Mouse (Mus musculus) layer of hippocampus, postnatal 36 days (tissue): ENCODE results near the gene Nipal1. TPM values are rescaled to one million over a fixed set of nuclear protein-coding genes. Genes with fewer than 3 reads are reported as not detected.

Source experiments
- DNase-seq, 2 experiments: peaks; one replicate each; pipeline ENCODE4 v3.0.0; 2022
- total RNA-seq, 2 experiments: library from RNA; stranded (reverse); gene quantifications; 2 replicates each; pipeline ENCODE4 v1.2.3; 2021

The Nipal1 gene
- total RNA-seq, 2 experiments from 2014 or later = not detected

DNA sequence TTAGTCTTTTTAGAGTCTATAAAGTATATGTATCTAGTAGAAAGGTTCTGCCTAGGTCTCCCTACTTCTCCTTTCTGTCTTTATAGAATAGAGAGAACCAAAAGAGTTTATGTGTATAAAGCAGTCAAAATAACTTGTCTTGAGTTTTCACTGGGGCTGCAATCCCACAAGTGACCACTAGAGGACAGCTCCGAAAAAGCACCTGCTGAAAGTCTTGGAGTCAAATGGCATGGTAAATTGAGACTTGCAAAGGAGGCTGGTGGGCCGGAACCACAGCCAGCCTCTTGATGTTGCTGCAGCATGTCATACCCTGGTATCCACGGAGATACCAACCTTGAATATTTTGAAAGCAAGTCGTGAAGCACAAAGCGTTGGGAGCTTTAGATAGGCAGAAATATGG, 17.7 kb downstream of the Nipal1 start:
- peak; percentile 20 to 33 for DNase-seq

DNA sequence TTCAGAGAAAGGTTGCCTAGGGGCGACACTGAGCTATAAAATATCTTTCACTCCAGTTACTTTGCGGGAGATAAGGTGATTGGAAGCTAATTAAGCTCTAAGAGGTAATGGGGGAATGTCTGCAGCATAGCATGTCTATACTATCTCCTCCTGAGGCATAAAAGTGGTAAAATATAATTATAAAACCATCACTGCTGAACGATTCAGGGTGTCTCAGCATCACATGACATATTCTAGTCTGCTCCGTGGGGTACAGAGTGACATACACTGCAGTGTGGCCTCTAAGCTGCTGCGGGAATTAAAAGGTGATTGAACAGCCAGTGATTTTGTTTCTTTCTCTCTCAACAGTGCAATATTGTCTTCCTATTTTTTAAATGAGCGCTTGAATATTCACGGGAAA, 18.8 kb downstream of the Nipal1 start:
- DNase-seq = no peak

DNA sequence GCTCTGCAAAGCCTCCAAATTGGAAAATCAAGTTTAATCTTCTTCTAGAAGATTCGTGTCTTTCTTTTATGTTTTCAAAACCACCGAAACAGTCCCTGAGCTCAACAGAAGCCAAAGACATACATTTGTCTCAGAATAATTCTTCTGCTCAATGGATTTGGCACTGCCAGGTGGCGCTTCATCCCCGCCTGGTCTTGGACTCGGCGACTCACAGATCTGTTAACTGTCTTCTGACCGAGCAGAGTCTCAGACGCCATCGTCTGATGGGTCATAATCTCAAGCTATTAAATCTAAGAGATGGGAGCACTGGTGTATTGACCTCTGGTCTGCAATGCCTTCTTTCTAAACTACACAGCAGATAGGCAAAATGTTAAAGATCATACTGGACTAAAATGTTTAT, 20.8 kb downstream of the Nipal1 start:
- no peak for DNase-seq

DNA sequence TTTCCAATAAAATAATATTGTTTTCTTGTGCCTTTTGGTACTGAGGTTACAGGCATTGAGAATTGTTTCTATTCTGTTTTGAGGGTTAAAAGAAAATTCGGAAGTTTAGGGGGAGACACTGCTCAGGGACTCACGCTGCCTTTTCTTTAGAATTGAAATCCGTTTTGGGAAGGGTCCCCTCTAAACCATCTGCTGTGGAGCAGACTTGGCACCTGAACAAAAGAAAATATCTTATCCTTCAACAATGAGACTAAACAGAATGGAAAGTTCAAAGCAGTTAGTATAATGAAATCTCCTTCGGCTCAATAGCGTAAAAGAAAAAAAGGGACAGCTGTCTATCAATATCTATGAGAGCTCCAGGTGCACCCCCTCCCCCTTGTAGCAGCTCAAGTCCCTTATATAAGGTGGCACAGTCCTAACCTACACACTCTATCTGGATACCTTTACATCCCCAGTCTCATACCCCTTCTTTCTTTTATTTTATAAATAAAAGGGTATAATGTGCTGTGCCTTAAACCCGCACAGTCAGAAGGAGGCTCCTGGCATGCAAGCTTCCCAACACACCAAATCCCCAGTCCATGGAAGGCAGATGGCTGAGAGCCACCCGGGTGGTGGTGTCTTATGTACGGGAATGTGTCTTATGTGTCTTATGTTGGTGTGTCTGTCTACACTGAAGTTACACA, 23.6 kb downstream of the Nipal1 start:
- DNase-seq = no peak

DNA sequence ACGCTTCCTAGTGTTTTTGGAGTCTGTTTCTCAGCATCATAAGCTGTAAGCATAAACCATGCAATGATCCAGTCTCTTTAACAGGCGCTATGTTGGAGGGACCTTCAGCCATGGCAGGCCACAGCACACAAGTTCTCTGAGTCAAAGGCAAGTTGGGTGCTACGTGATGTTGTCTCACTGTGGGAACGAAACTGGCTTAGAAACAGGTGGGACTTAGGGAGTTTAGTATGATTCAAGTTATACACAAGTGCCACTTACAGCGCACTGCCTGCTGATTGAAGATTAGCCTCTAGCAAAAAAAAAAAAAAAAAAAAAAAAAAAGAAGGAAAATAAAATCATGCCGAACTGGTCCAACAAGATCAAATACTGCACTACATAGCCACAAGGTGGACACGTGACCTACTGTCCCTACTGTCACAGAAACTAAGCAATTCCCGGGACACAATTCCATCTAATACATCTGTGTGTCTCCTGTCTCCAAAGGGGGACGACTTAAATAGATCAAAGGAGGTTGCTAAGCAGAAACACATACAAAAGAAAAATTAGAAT, 27.5 kb downstream of the Nipal1 start:
- DNase-seq = no peak

DNA sequence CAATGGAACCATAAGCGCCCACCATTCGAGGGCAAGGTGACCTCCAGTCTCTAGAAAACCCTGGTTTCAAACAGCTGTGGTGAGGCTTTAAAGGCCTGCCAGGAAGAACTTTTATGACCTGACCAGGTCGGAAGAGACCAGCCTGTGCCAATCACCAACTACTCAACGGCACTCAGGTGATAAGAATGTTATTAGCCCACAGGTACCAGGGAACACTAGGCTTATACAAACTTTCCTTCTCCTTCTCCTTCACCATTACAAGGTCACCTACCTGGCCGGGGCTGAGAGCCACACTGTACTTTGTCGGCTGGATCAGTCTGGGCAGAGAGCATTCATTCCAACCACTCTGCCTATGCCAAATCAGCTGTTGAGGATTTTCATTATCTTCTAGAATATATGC, 33.9 kb downstream of the Nipal1 start:
- no peak for DNase-seq

DNA sequence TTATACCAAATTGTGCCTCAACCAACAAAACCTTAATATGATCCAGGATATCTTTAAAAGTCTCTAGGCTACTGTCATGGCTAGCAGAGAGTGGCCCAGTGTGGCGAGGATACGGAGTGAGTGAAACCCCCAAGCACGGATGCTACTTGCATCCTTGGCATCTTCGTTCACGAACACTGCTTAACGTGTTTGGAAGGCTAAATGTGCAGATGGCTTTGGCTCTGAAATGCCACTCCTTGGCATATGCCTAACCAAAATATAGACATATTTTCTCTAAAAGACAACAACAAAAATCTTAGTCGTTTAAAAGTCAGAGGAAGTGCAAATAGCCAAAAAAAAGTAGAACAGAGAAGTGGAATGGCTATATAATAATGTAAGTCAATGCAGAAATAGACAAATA, 42.0 kb downstream of the Nipal1 start:
- no peak for DNase-seq

DNA sequence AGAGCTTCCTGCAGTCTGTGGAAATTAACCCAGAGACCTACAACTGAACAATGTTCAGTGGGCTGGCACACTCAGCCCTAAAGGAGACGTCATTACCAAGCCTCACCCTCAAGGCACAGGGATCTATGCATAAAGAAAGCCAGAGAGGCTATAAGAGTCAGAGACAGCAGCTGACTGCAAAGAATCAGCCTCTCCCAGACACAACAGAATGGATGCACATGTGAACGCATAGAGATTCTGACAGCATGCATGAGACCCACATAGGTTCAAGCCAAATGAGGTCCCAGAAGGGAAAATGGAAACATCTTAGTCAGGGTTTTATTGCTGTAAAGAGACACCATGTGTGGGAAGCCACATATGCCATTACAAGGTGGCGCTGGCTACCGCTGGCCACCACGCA, 42.9 kb downstream of the Nipal1 start:
- DNase-seq = no peak

DNA sequence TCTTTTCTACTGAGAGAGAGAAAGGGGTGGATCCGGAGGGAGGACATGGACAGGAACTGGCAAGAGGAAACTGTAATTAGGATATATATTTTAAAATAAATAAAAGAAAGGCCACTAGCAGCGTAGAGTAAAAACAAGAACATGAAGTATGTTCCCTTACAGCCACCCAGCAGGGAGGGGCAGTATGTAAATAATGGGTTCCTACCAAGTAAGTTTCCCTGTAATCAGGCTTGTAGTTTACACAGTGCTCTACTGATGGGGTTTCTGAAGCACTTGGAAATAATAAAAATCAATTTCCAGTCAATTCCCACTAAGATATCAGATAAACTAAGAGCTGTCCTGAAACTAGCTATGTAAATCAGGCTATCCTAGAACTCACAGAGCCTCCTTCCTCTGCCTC, 47.1 kb downstream of the Nipal1 start:
- no peak for DNase-seq

DNA sequence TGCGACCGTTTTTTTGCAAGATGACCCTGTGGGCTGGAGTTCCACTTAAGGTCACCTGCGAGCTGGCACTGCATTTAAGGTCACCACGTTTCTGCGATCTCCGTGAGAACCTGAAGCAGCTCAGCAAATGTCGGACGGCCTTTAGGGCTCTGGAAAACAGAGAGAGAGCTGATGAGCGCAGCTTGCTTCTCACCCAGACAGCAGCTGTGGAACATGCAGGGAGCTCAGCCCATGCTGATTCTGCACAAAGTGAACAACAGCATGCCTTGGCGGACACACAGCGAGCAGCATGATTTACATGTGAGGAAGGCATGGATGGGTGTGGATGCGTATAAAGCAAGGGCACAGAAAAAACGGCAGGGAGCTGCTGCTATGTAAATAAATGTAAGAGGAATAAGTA, 48.9 kb downstream of the Nipal1 start:
- peak; percentile 47 to 55 for DNase-seq

DNA sequence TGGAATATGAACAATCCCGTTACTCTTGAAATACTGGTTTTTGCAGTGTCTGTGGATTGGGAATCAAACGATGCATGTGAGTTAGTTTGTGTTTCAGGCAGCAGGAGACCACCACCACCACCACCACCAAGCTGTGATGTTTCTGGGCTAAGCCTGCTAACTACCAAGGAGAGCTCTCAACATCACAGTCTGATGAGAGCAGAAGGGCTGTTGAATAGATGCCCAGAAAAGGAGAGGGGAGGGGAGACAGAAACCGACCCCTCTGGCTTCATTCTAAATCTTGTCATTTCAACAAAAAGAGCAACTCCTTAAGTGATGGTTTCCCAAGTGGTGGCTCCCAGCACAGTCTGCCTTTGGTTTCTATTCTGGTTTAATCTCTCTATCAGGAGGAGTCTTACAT, 50.7 kb downstream of the Nipal1 start:
- DNase-seq = no peak

DNA sequence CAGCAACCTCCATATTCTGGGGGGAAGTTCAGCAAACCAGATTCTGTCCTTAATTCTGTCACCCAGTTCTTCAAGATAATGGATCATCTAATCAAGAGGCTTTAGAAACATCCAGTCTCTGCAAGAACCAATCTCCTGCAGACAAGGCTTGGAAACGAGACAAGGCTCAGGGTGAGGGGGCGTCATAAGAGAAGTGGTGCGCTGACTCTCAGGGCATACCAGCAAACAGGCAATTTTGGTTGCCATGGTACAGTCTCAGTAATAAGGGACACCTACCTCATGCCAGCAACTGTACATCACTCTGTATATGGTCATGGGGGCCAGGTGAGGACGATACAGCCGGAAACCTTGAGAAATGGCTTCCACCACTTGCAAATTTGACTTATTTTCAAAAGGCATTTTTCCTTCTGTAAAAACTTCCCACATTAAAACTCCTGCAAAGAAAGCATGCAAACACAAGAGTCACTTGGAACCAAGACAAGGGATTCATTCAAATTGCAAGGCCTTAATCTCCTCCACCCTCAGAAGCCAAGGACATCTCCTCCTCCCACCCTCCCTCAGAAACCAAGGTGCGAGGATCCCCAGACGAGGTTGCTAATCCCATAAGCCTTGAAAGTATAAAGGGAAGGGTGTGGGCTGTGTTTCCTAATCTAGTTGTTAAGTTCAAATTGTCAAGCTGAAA, 51.4 kb downstream of the Nipal1 start:
- DNase-seq = no peak

DNA sequence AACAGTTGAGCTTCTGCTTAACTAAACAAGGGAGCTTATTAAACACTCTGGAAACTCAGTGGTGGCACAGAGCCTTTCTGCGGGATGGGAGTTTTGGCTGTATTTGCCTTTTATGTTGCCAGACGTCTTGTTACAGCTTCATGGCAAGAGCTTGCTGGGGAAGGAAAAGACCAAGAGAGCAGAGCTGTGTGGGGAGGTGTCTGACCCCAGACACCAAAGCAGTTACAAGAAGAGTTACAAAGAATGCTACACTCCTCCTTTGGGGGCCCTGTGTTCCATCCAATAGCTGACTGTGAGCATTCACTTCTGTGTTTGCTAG, 51.9 kb downstream of the Nipal1 start:
- DNase-seq = no peak

DNA sequence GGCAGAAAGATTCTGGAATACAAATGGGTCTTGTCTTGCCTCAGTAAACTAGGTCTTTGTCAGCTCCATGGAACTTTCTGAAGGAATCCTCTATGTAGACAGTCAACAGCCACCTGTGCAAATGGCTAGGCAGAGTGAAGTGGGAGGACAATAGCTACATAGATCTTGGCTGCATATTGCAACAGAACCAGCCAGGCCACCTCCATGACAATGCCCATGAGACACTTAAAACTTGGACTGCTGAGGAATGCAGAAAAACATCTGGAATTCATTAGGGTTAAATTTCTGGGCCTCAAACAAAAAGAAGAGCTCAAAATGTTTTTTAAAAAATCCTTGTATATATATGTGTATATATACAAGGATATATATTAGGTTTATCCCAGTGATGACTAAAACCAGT, 54.6 kb downstream of the Nipal1 start:
- DNase-seq = no peak

DNA sequence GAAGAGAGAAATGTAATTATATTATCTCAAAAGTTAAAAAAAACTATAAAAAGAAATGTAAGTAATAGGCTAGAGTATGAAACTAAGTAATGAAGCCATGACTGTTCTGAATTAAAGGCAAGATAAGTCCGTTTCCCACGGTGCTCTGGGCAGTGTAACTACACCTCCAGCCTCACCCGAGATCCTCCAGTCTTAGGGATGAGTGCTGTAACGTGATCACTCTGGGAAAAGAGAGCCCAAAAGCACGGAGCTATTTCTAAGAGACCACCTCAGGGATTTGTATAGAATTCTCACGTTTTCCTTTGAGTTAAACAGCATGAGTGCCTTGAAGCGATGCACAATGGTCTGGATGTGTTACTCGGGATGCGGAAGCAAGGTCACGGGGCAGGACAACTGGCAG, 58.5 kb downstream of the Nipal1 start:
- no peak for DNase-seq

DNA sequence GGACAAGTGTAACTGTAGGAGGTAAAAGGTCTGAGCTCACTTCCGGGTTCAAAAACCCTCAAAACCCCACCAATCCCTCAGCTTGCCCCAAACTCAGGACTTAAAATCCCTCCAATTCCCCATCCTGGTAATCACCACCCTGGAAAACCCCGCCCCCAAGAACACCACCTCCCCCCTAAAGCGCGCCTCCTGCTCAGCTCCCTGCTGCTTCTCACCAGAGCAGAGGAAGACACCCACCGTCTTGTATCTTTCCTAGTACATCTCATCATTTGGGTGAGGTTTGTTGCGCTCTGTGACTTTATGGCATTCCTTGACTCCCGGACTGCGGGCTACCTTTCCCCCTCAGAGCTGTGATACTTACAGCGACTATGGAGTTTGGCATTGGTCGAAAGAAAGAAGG, 59.1 kb downstream of the Nipal1 start:
- no peak for DNase-seq

DNA sequence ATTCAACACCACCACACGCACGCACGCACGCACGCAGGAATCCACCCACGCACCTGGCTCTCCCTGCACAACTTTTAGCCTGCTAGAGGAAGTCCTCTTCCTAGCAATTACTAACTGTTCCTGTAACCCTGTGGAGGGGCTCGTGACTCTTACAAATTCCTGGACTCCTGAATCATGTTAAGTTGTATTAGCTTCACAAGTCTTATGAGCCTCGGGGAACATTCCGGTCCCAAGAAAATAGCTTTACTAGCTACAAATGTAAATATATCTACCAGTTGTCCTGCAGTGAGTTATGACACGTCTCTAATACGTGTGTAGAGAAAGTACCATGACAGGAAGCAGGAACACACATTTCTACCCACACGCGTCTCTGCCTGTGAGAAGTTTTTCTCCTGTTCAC, 61.9 kb downstream of the Nipal1 start:
- no peak for DNase-seq

DNA sequence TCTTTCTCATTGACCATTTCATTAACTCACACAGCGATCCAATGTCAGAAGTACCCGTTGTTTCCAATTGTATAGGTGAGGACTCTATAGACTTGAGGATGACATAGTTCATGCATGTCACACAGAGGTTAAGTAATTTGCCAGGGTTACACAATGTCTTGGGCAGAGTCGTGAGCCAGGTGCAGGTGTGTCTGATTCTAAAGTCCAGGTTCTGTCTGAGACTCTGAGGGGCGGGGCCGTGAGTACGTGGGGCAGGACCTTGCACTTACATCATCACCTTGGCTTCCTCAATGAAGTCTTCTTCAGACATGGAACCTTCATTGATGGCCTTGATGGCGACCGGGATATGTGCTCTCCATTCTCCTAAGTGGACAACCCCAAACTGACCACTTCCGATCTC, 62.4 kb downstream of the Nipal1 start:
- no peak for DNase-seq

DNA sequence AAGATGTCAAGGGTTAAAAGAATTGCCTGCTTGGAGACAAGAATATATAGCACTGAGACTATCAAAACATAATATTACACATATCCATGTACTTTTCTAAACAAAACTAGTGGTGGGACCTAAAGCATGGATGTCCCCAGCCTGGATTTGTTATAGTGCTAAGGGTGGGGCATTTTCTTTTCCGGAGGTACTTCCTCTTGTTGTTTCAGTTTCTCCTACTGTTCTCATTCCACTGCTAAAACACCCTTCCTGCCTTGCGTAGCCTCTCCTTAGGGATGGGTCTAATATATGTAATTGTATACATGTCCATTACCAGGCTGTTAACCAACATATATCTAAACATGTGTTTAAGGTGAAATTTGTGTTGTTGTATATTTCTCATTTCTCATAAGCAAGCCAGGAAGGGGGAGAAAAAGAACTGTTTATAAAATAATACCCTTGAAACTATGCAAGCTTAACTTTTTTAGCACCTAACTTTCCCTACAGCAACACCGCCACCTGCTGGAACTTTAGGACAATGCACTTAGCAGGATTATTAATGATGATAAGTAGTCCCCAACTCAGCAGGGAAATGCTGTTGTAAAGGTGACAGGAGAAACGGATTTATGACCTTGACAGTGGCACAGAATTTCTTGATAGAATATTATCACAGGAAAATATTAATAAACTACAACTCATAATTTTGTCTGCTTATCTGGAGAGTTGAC, 63.1 kb downstream of the Nipal1 start:
- DNase-seq = peak; percentile 48 to 53

DNA sequence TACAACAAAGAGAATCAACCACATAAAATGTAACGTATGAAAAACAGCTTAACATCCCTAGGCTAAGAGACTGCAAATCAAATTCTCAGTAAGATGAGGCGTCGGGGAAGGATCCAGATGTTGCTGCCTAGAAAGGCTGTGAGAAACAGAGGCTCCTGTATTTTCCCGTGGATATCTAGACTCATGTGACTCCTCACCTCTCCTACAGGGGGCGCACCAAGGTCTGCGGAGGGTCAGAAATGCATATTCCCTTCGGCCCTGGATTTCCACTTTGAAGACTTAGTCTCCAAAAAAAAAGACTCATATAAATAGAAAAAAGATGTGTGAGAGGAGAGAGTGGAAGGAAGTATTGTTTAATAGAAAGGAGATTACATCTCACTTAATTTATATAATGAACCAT, 73.0 kb downstream of the Nipal1 start:
- no peak for DNase-seq
